Mouse (Mus musculus) small intestine, adult 2 months (tissue): ENCODE measurements around the gene 4933400A11Rik. TPM values are rescaled to one million over a fixed set of nuclear protein-coding genes. Genes with fewer than 3 reads are reported as not detected.

Source experiments
- H3K27ac ChIP-seq: fragments of 200-500 bp; 2 replicates; pipeline ENCODE4 v1.5.1; 2012; ENCODE audit warnings: low read depth, low read length, control low read depth, inconsistent platforms; ENCODE audit not compliant: insufficient read depth
- H3K27me3 ChIP-seq: fragments of 200-500 bp; 2 replicates; pipeline ENCODE4 v1.6.1; 2012; ENCODE audit warnings: mild to moderate bottlenecking, moderate library complexity, low read length, inconsistent platforms; ENCODE audit not compliant: control insufficient read depth, insufficient read depth
- H3K36me3 ChIP-seq: fragments of 200-500 bp; 2 replicates; pipeline ENCODE4 v1.6.1; 2012; ENCODE audit warnings: mild to moderate bottlenecking, low read length, control low read depth, inconsistent platforms; ENCODE audit not compliant: control insufficient read depth, insufficient read depth
- H3K4me1 ChIP-seq: fragments of 200-500 bp; 2 replicates; pipeline ENCODE4 v1.6.1; 2012; ENCODE audit warnings: low read length, inconsistent platforms, mixed read lengths; ENCODE audit not compliant: control insufficient read depth, insufficient read depth, insufficient read length
- H3K4me3 ChIP-seq: fragments of 200-500 bp; 2 replicates; pipeline ENCODE4 v1.5.1; 2012; ENCODE audit warnings: low read depth, mild to moderate bottlenecking, control low read depth, inconsistent platforms, low read length, moderate library complexity
- CTCF ChIP-seq: fragments of 200-500 bp; IDR thresholded peaks from 2 replicates; pipeline ENCODE4 v1.5.1; 2012; ENCODE audit warnings: low read depth, mild to moderate bottlenecking, control low read depth, inconsistent platforms, low read length, moderate library complexity, mixed read lengths; ENCODE audit not compliant: insufficient replicate concordance, insufficient read length; ENCODE audit errors: extremely low read depth
- POLR2A ChIP-seq: fragments of 200-500 bp; IDR thresholded peaks from 2 replicates; pipeline ENCODE4 v1.6.1; 2012; ENCODE audit warnings: low read depth, mild to moderate bottlenecking, control low read depth, inconsistent platforms, low read length, moderate library complexity
- WGBS: fragments of 180-500 bp; shearing (Covaris S2); methylation state at CpG from one replicate; pipeline ENCODE4 v1.1.7; 2018; 5-methylcytosine and 5-hydroxymethylcytosine counted together
- polyA plus RNA-seq: library from polyadenylated mRNA; depleted of rRNA; stranded (reverse); fragments of >200 nt; gene quantifications from 2 replicates; pipeline ENCODE4 v1.2.3, GENCODE M21; 2012; rRNA removed

Gene 4933400A11Rik
- polyA plus RNA-seq, result not detected in 2 replicates

DNA sequence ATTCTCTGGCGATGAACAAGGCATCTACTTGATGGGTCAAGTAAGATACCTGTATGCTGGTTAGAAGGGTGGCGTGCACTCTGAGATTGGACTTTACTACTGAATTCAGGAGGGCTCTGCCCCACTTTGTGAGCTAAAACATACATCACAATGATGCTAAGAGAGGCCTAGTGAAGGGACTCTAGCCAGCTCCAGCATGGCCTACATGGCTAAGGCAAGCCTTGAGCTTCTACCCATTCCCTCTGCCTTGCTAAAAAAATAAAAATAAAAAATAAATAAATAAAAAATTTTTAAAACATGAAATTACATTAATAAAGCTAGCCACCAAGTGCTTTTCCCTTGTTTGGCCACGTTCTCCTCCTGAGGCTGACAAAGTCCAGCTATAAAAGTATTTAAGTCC is at the start of gene 4933400A11Rik:
Gene 4933400A11Rik, minus strand, starts transcription at position 101 of the 400 bp plus-strand sequence.
- Histone ChIP-seq H3K4me1 (no peaks in the 10 kb centered on the region), H3K27ac (no peak within 1 kb of the TSS), H3K36me3 (no peaks in the 10 kb centered on the region), H3K27me3 (no peaks in the 10 kb centered on the region), H3K4me3 (no peak within 1 kb of the TSS)
- WGBS, result 91% methylated on average over 3 of the region's 3 CpGs
- no peak for TF ChIP-seq POLR2A
- TF ChIP-seq CTCF, result no peak

DNA sequence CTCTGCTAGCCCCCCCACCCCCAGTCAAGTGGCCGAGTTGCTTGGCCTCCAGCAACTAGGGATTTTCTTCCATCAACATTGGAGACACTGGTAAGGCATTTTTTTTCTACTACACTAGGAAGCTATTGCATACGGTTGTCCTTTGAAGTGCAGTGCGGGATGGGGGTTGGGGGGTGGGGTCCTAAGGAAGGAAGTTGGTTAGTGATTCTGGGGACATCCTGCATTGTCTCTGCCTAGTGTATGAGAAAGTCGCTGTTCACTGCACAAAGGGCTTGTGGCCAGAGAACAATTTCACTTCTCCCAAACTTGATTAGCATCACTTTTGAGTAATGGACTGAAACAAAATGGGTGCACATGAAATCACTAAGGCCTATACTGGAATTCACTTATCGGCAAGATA is 48.7 kb upstream of the 4933400A11Rik start:
- no peaks in the 10 kb centered on the region for H3K4me1 ChIP-seq
- no peak overlapping the region for H3K4me3 ChIP-seq
- TF ChIP-seq POLR2A (no peak), CTCF (no peak)
- no peak overlapping the region for H3K27ac ChIP-seq
- 64% methylated on average over 5 of the region's 5 CpGs for WGBS
- H3K27me3 ChIP-seq, result no peaks in the 10 kb centered on the region
- H3K36me3 ChIP-seq, result no peaks in the 10 kb centered on the region

DNA sequence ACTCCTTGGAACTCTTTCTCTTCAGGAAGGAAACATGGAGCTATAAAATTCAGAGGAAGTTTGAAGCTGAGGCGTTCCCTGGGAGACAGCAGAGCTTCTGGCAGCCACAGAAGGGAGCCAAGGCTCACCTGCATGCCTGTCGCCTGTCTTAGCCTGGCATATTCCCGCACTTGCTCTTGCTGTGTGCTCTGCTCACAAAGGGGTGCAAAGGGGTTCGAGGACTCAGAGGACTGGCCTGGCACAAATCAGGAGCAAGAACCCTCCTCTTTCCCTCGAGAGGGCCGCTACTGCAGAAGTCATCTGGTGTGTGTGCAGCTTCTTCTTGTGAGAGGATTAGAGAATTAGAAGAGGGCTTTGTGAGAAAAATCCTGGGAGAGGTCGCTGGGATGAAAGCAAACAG is 48.3 kb upstream of the 4933400A11Rik start:
- no peaks in the 10 kb centered on the region for H3K4me1 ChIP-seq
- H3K36me3 ChIP-seq, result no peaks in the 10 kb centered on the region
- WGBS, result 62% methylated on average over 7 of the region's 7 CpGs
- TF ChIP-seq CTCF, result no peak
- no peak for TF ChIP-seq POLR2A
- no peaks in the 10 kb centered on the region for H3K27me3 ChIP-seq
- H3K4me3 ChIP-seq, result no peak overlapping the region
- no peak overlapping the region for H3K27ac ChIP-seq

DNA sequence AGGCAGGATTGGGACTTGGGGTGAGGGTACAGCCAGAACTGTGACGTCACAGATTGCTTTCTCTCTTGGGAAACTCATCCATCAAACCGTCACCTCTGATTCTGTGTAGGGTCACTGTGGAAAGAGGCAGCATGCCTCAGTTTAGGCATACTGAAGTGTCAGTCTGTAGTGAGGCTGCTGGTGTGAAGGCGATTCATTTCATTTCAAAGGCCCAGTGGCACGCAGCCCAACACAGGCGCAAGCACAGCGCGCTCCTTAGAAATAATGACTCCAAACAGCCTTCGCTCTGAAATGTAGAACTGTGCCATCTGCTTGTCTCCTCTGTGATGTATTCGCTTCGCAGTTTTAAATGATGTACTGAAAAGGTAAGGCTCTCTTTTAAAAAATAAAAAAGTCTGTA is 47.5 kb upstream of the 4933400A11Rik start:
- Histone ChIP-seq H3K27ac (no peak overlapping the region), H3K27me3 (no peaks in the 10 kb centered on the region), H3K4me3 (no peak overlapping the region), H3K4me1 (no peaks in the 10 kb centered on the region), H3K36me3 (no peaks in the 10 kb centered on the region)
- 85% methylated on average over 10 of the region's 10 CpGs for WGBS
- no peak for TF ChIP-seq POLR2A
- no peak for TF ChIP-seq CTCF

DNA sequence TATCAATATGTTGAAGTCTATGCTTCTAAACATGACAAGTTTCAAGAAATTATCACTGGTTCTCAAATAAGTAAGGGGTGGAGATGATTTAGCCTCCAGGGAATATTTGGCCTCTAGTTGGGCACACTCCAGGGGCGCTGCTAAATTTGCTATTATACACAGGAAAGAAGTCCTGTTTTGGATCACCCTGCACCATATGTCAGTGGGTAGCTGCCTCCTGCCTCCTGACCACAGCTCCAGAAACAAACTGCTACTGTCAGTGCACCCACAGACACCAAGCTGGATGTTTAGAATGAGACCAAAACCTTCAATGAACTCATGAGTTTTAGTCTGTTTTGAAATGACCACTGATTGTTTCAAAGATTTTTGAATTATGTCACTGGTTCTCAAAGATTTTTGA is 34.2 kb upstream of the 4933400A11Rik start:
- 76% methylated on average over 1 of the region's 1 CpGs for WGBS
- Histone ChIP-seq H3K27me3 (no peaks in the 10 kb centered on the region), H3K4me1 (no peaks in the 10 kb centered on the region), H3K36me3 (no peaks in the 10 kb centered on the region), H3K4me3 (no peak overlapping the region), H3K27ac (no peak overlapping the region)
- TF ChIP-seq CTCF (no peak), POLR2A (no peak)

DNA sequence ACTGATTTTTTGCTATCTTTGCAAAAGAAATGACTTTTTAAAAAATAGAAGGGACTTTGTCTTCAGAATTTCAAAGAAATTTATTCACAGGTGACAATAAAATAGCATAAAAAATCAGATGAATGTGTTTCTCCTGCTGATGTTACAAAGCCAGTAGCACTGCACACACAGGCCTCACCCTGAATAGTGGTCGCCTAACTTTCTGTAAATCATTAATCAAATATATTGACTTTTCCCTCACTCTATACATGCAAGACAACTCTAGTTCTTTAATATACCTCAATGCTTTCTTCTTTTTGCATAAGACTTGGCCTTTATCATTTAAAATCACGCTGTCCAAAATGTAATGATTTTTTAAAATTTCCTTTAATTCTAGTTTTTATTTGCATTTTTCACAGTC is 32.3 kb upstream of the 4933400A11Rik start:
- Histone ChIP-seq H3K4me1 (no peaks in the 10 kb centered on the region), H3K36me3 (no peaks in the 10 kb centered on the region), H3K27me3 (no peaks in the 10 kb centered on the region), H3K27ac (no peak overlapping the region), H3K4me3 (no peak overlapping the region)
- TF ChIP-seq CTCF (no peak), POLR2A (no peak)
- WGBS, result 39% methylated on average over 2 of the region's 2 CpGs

DNA sequence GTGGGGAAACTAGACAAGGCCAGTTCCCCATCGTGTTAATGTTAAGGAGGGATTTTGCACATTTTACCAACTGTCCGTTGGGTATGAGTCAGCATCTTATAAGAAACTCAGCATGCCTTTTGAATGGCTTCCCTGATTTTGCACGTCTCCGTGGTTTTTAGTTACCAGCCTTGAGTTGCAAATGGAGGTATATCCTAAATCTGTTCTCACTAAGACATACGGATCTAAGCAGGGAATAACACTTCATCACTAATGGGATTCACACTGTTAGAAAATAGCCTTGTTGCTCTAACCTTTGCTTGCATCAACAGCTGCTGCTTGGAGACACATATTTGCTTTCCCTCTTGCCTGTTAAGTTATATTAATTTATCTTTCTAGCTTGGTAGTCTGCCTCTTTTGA is 31.9 kb upstream of the 4933400A11Rik start:
- Histone ChIP-seq H3K4me1 (no peaks in the 10 kb centered on the region), H3K4me3 (no peak overlapping the region), H3K27ac (no peak overlapping the region), H3K36me3 (no peaks in the 10 kb centered on the region), H3K27me3 (no peaks in the 10 kb centered on the region)
- 65% methylated on average over 5 of the region's 5 CpGs for WGBS
- no peak for TF ChIP-seq CTCF
- no peak for TF ChIP-seq POLR2A

DNA sequence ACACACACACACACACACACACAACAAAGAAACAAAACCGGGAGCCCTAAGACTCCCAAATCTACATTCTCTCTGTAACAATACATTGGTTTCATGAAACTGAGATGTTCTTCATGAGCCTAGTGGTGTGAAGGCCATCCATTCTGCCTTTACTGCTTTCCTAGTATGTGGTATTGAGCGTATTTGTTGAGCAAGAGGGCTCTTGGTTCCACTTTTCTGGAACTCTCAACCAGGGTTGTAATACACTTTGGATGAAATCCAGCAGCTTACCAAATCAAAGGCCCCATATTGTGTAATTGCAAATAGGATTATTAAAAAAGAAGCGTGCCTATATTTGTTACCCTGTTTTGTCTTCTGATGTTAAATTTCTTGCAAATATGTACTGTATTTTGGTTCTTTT is 28.3 kb upstream of the 4933400A11Rik start:
- H3K4me3 ChIP-seq, result no peak overlapping the region
- TF ChIP-seq POLR2A (no peak), CTCF (no peak)
- H3K4me1 ChIP-seq, result no peaks in the 10 kb centered on the region
- no peaks in the 10 kb centered on the region for H3K27me3 ChIP-seq
- 81% methylated on average over 3 of the region's 3 CpGs for WGBS
- no peak overlapping the region for H3K27ac ChIP-seq
- no peaks in the 10 kb centered on the region for H3K36me3 ChIP-seq
